ENCODE assay signal across 8 mouse cellular contexts in genomic region chr17:33358411-33359384, GRCm38 (mm10). TPM values are rescaled to one million over a fixed set of nuclear protein-coding genes. Genes with fewer than 3 reads are reported as not detected.
A peak's percentile ranks its signal among the peaks of the same experiment; 100 is the strongest.
DNase-seq lines count a peak whose midpoint lies in the region; ATAC-seq lines count a peak whose summit lies in the region.

Zfp81 (minus strand) TSS chr17:33358878.

- DNase-seq in MEL-GATA-1-ER (ENCODE audit: extremely low read depth, low read depth), result peak; percentile 86
- peak; percentile 82 for DNase-seq in cerebellum, adult 8-10 months
- peak; percentile 90 for DNase-seq in forelimb bud, embryonic 11.5 days (ENCODE audit: low read depth, low spot score)
- DNase-seq in layer of hippocampus, adult 9-10 months (ENCODE audit: low spot score), result peak; percentile 84
- peak; percentile 58 for DNase-seq in ovary, postnatal 10 days (ENCODE audit: low spot score)
- DNase-seq in thymus, postnatal 10 days (ENCODE audit: low spot score in 2 of 2), result peak; percentile 72 to 75

- H3K9me3 ChIP-seq in lung, embryonic 16.5 days (ENCODE audit: control insufficient read depth, low read length), result no peaks in the 10 kb centered on the region

- peaks cover 7% of the 10 kb centered on the region; the same call in 1 of the 2 replicates for H3K4me1 ChIP-seq in lung, embryonic 16.5 days (replicated peaks; ENCODE audit: control insufficient read depth, insufficient read depth, low read length)

- H3K36me3 ChIP-seq in lung, embryonic 16.5 days (ENCODE audit: control insufficient read depth, insufficient read depth, low read length), result no peaks in the 10 kb centered on the region

- peak; percentile 99 to 100 for ATAC-seq in hematopoietic stem cell, adult 5-6 weeks (replicated peaks in 1 of 2; ENCODE audit: insufficient read depth in 1 of 2, low FRiP score in 2 of 2, low TSS enrichment in 1 of 2, low read depth in 1 of 2, poor library complexity in 2 of 2, severe bottlenecking in 2 of 2)
- ATAC-seq in lung, embryonic 16.5 days (ENCODE audit: low read depth), result peak; percentile 100

- 3% methylated on average over 47 of the region's 47 CpGs for WGBS in lung, embryonic 16.5 days

- peak within 1 kb of the TSS; percentile 91 for H3K9ac ChIP-seq in lung, embryonic 16.5 days (ENCODE audit: low read length)

- H3K27me3 ChIP-seq in lung, embryonic 16.5 days (ENCODE audit: control insufficient read depth, insufficient read depth, low read depth, low read length), result no peaks in the 10 kb centered on the region

- peak within 1 kb of the TSS; percentile 90 for H3K4me2 ChIP-seq in lung, embryonic 16.5 days (ENCODE audit: low read depth, low read length)

- peak within 1 kb of the TSS; percentile 96 for H3K4me3 ChIP-seq in lung, embryonic 16.5 days (ENCODE audit: low read length)

- peak within 1 kb of the TSS; percentile 89 for H3K27ac ChIP-seq in lung, embryonic 16.5 days (ENCODE audit: low read length)

RNA-seq across cellular contexts. Expression of gene Zfp81, which starts in this region (rescaled TPM):
- total RNA-seq in hematopoietic stem cell, adult 5-6 weeks (2017), result 25.0 and 33.6 TPM in 2 replicates
- polyA plus RNA-seq in lung, embryonic 16.5 days (2015; fragmentation: Nextera tagmentation; extraction: Ambion mirVana), result 8.8 and 9.5 TPM in 2 replicates

Comparison
In these comparisons a context has a peak if more than half of its experiments do, and no peak if none do; other contexts are left out.
1. Peak in every context shown above with its lines: DNase-seq, ATAC-seq, H3K4me3 ChIP-seq and H3K27ac ChIP-seq.